8 mouse cellular contexts compared by ENCODE assay signal in genomic region chrX:136708168-136708681, GRCm38 (mm10). TPM values are rescaled to one million over a fixed set of nuclear protein-coding genes. Genes with fewer than 3 reads are reported as not detected.
A peak's percentile ranks its signal among the peaks of the same experiment; 100 is the strongest.
DNase-seq lines count a peak whose midpoint lies in the region; ATAC-seq and TF ChIP-seq lines count a peak whose summit lies in the region.

No protein-coding gene starts in this region.

- DNase-seq in MN1 (ENCODE audit: low spot score) = peak; percentile 12
- DNase-seq in forebrain, embryonic 14.5 days (ENCODE audit: low spot score) = peak; percentile 81
- DNase-seq in heart, postnatal 4 days = peak; percentile 60
- DNase-seq in layer of hippocampus, adult 2 months (ENCODE audit: low spot score in 2 of 2) = peak; percentile 20 to 40
- peak; percentile 6 to 28 for DNase-seq in lung, adult 18-20 months
- DNase-seq in thymus, postnatal 0 days (ENCODE audit: low spot score) = peak; percentile 29

- no peak for TF ChIP-seq CTCF in layer of hippocampus, adult 2 months (conservative IDR thresholded peaks at IDR 0.05)

- peak; percentile 56 for ATAC-seq in cerebellum, adult (ENCODE audit: insufficient number of reproducible peaks, low FRiP score, low TSS enrichment)
- ATAC-seq in forebrain, embryonic 14.5 days = peak; percentile 92
- ATAC-seq in neural tube, embryonic 13.5 days (ENCODE audit: low read depth) = peak; percentile 95

- H3K27me3 ChIP-seq in forebrain, embryonic 14.5 days (replicated peaks; ENCODE audit: control insufficient read depth, insufficient read depth, low read length) = no peaks in the 10 kb centered on the region
- peaks cover 3% of the 10 kb centered on the region; the same call in 1 of the 2 replicates for H3K27me3 ChIP-seq in neural tube, embryonic 13.5 days

- H3K4me1 ChIP-seq in forebrain, embryonic 14.5 days (ENCODE audit: control insufficient read depth, insufficient read depth, low read length) = no peaks in the 10 kb centered on the region
- H3K4me1 ChIP-seq in neural tube, embryonic 13.5 days (replicated peaks) = no peaks in the 10 kb centered on the region; the same call in 1 of the 2 replicates

- H3K4me2 ChIP-seq in forebrain, embryonic 14.5 days (ENCODE audit: low read length) = peak overlapping the region; percentile 50
- H3K4me2 ChIP-seq in neural tube, embryonic 13.5 days = peak overlapping the region; percentile 63

- H3K4me3 ChIP-seq in forebrain, embryonic 14.5 days (ENCODE audit: low read depth, low read length) = peak overlapping the region; percentile 41
- peak overlapping the region; percentile 62 for H3K4me3 ChIP-seq in layer of hippocampus, adult 2 months
- peak overlapping the region; percentile 50 for H3K4me3 ChIP-seq in neural tube, embryonic 13.5 days

- peak overlapping the region; percentile 69 for H3K9ac ChIP-seq in forebrain, embryonic 14.5 days (ENCODE audit: low read length)
- H3K9ac ChIP-seq in neural tube, embryonic 13.5 days = peak overlapping the region; percentile 79

- no peaks in the 10 kb centered on the region for H3K36me3 ChIP-seq in forebrain, embryonic 14.5 days (ENCODE audit: control insufficient read depth, insufficient read depth, low read length)
- no peaks in the 10 kb centered on the region for H3K36me3 ChIP-seq in neural tube, embryonic 13.5 days

- H3K27ac ChIP-seq in forebrain, embryonic 14.5 days (ENCODE audit: low read depth, low read length) = peak overlapping the region; percentile 91
- H3K27ac ChIP-seq in layer of hippocampus, adult 2 months = peak overlapping the region; percentile 88
- H3K27ac ChIP-seq in neural tube, embryonic 13.5 days (replicated peaks) = peak overlapping the region; percentile 92

- no peaks in the 10 kb centered on the region for H3K9me3 ChIP-seq in forebrain, embryonic 14.5 days (replicated peaks; ENCODE audit: control insufficient read depth, low read length)
- H3K9me3 ChIP-seq in neural tube, embryonic 13.5 days = no peaks in the 10 kb centered on the region

- WGBS in forebrain, embryonic 14.5 days = 29% methylated on average over 18 of the region's 18 CpGs
- WGBS in neural tube, embryonic 13.5 days = 13% methylated on average over 18 of the region's 18 CpGs

RNA-seq across cellular contexts. Expression of gene Tceal1, which starts 0.4 kb away (rescaled TPM):
- 23.3 and 24.9 TPM in 2 replicates for polyA plus RNA-seq in forebrain, embryonic 14.5 days (2014; fragmentation: Nextera tagmentation; extraction: Ambion mirVana)
- total RNA-seq in heart, postnatal 4 days (2021) = 1 to 10 TPM; 7.4 to 7.7 TPM
- total RNA-seq in layer of hippocampus, adult 2 months (2021) = 10 to 100 TPM; 12.9 to 15.3 TPM
- polyA plus RNA-seq in neural tube, embryonic 13.5 days (2015; fragmentation: Nextera tagmentation; extraction: Ambion mirVana) = 18.2 and 18.9 TPM in 2 replicates
- 0.66 and 0.73 TPM in 2 replicates for polyA plus RNA-seq in thymus, postnatal 0 days (2015; fragmentation: Nextera tagmentation; extraction: Ambion mirVana)

RNA-seq across cellular contexts. Expression of gene Morf4l2, which starts 35.3 kb away (rescaled TPM):
- polyA plus RNA-seq in forebrain, embryonic 14.5 days (2014; fragmentation: Nextera tagmentation; extraction: Ambion mirVana) = 633 and 666 TPM in 2 replicates
- 100 to 1,000 TPM; 223 to 227 TPM for total RNA-seq in heart, postnatal 4 days (2021)
- total RNA-seq in layer of hippocampus, adult 2 months (2021) = 100 to 1,000 TPM; 384 to 391 TPM
- polyA plus RNA-seq in neural tube, embryonic 13.5 days (2015; fragmentation: Nextera tagmentation; extraction: Ambion mirVana) = 508 and 542 TPM in 2 replicates
- polyA plus RNA-seq in thymus, postnatal 0 days (2015; fragmentation: Nextera tagmentation; extraction: Ambion mirVana) = 243 and 259 TPM in 2 replicates

Comparison
In these comparisons a context has a peak if more than half of its experiments do, and no peak if none do; other contexts are left out.
1. Peak in every context shown above with its lines: DNase-seq, ATAC-seq, H3K4me3 ChIP-seq and H3K27ac ChIP-seq.
2. DNase-seq: peak in every context shown above with its lines; median percentile 81 in forebrain, embryonic 14.5 days; 60 in heart, postnatal 4 days; 30 in layer of hippocampus, adult 2 months; 29 in thymus, postnatal 0 days; 17 in lung, adult 18-20 months; 12 in MN1.
3. RNA of gene Tceal1, which starts 0.4 kb away (polyA plus RNA-seq): 23.3 to 24.9 TPM in forebrain, embryonic 14.5 days and 18.2 to 18.9 TPM in neural tube, embryonic 13.5 days; 0.66 to 0.73 TPM in thymus, postnatal 0 days; every median in the first group is over 10 times any median in the second.